Mouse (Mus musculus): ENCODE data around the gene Prcd.

- TF ChIP-seq CTCF (IDR thresholded peaks at IDR 0.05) (no peak), EP300 (IDR thresholded peaks at IDR 0.05) (no peak)
Observed at GRCm38 (mm10) chr11:116697521-116697920, 44.2 kb downstream of the Prcd start.
